Mouse (Mus musculus) limb, embryonic 13.5 days (tissue): ENCODE measurements around the gene Lmtk2. TPM values are rescaled to one million over a fixed set of nuclear protein-coding genes. Genes with fewer than 3 reads are reported as not detected.

Experiments used
- ATAC-seq: fragments of 200-750 bp; cut with Nextera tagmentation; 2 replicates; pipeline ENCODE4 v1.8.0; 2017; ENCODE audit warnings: low read depth, moderate number of reproducible peaks, moderate TSS enrichment; ENCODE audit not compliant: low FRiP score
- H3K27ac ChIP-seq: fragments of 300-500 bp; sonication (generic); 2 replicates; pipeline ENCODE4 v1.5.1; 2015; ENCODE audit warnings: inconsistent platforms, mild to moderate bottlenecking, moderate library complexity
- H3K27me3 ChIP-seq: fragments of 300-500 bp; sonication (generic); 2 replicates; pipeline ENCODE4 v1.6.1; 2015; ENCODE audit warnings: mild to moderate bottlenecking, inconsistent platforms
- H3K36me3 ChIP-seq: fragments of 300-500 bp; sonication (generic); 2 replicates; pipeline ENCODE4 v1.6.1; 2015; ENCODE audit warnings: inconsistent platforms, mild to moderate bottlenecking, moderate library complexity
- H3K4me1 ChIP-seq: fragments of 300-500 bp; sonication (generic); 2 replicates; pipeline ENCODE4 v1.6.1; 2015; ENCODE audit warnings: inconsistent platforms
- H3K4me2 ChIP-seq: fragments of 300-500 bp; sonication (generic); replicated peaks from 2 replicates; pipeline ENCODE4 v1.6.1; 2015; ENCODE audit warnings: inconsistent platforms, mild to moderate bottlenecking, moderate library complexity
- H3K4me3 ChIP-seq: fragments of 300-500 bp; sonication (generic); 2 replicates; pipeline ENCODE4 v1.5.1; 2015; ENCODE audit warnings: moderate library complexity, mild to moderate bottlenecking, inconsistent platforms
- H3K9ac ChIP-seq: fragments of 300-500 bp; sonication (generic); 2 replicates; pipeline ENCODE4 v1.6.1; 2015; ENCODE audit warnings: mild to moderate bottlenecking, inconsistent platforms
- H3K9me3 ChIP-seq: fragments of 300-500 bp; sonication (generic); 2 replicates; pipeline ENCODE4 v1.6.1; 2016; ENCODE audit warnings: inconsistent platforms
- WGBS: fragments of 180-500 bp; shearing (Covaris S2); methylation state at CpG from one replicate; pipeline ENCODE4 v1.1.7; 2015; 5-methylcytosine and 5-hydroxymethylcytosine counted together
- polyA plus RNA-seq: library from polyadenylated mRNA; unstranded; fragments of >200 nt; fragmentation: Nextera tagmentation; extraction: Ambion mirVana; gene quantifications from 2 replicates; pipeline ENCODE4 v1.2.1, GENCODE M21; 2015

The Lmtk2 gene
- polyA plus RNA-seq, 1 experiment from 2014 or later: 3.8 TPM

DNA sequence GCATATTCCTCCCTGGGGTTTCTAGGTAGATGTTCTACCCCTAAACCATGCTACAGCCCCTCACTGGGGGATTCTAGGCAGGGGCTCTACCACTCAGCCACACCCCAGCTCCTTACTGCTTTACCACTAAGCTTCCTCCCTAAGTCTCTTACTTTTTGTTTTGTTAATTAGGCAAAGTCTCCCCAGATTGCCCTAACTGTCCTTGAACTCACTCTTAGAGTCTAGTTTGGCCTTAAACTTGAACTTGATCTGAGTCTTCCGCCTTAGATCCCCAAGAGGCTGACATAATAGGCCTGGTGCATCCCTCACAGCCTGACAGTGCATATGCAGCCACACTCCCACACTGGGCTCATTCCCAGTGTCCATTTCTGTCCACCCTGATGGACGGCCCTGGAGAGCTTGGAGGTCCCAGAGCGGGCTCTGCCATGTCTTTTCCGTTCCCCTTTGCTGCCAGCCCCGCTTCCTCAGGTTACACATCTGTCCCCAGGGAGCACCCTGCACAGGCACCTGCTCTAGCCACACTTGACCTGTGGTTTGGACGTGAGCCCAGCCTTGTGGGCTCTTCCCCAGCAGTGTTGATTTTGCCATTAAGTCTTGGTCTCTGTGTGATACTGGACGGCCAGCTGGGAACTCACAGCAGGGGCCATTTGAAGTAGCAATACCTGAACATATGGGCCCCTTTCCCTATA lies 83.6 kb downstream of the Lmtk2 start:
- Histone ChIP-seq H3K27me3 (no peaks in the 10 kb centered on the region), H3K4me2 (no peak overlapping the region), H3K9ac (no peak overlapping the region), H3K36me3 (peaks cover 42% of the 10 kb centered on the region), H3K9me3 (no peaks in the 10 kb centered on the region), H3K4me1 (peaks cover 15% of the 10 kb centered on the region; the same call in 1 of the 2 replicates), H3K27ac (no peak overlapping the region), H3K4me3 (no peak overlapping the region)
- WGBS: 58% methylated on average over 7 of the region's 7 CpGs
- no peak for ATAC-seq

DNA sequence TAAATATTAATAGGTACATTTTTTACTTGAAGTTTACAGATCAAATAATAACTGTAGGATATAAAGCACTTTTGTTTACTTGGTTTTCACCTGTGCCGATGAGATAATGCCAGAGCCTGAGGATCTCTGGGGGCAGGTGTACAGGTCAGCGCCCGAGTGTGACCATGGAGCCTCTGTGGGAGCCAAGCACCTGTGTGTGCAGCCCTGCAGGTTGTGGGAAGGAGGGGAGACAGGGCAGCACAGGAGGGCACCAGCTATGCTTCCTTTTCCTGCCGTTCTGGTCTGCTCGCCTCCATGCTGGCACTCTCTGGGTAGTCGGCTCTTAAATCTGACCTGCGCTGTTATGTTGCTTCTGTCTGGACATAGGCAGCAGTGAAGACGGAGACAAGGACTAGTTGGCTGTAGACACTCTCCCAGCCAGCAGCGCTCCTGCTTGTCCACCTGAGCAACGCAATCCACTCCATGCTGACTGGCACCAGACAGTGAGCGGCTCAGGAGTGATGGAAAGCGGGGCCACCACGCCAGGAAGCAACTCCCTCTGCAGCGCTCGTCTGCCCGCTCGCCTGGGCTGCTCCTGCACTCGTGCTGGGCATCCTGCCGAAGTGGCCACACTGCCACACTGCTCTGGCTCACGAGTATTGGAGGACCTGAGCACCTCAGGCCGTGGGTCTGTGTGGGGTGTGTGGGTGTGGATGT lies 84.3 kb downstream of the Lmtk2 start:
- WGBS: 90% methylated on average over 21 of the region's 21 CpGs
- Histone ChIP-seq H3K4me1 (peaks cover 18% of the 10 kb centered on the region), H3K4me2 (no peak overlapping the region), H3K4me3 (no peak overlapping the region), H3K36me3 (peaks cover 35% of the 10 kb centered on the region), H3K27me3 (no peaks in the 10 kb centered on the region), H3K27ac (no peak overlapping the region), H3K9me3 (no peaks in the 10 kb centered on the region), H3K9ac (no peak overlapping the region)
- ATAC-seq: no peak

- H3K4me2 ChIP-seq: no peak overlapping the region
- no peak overlapping the region for H3K9ac ChIP-seq
- 76% methylated on average over 6 of the region's 6 CpGs for WGBS
- peaks cover 6% of the 10 kb centered on the region; the same call in 1 of the 2 replicates for H3K27me3 ChIP-seq
- no peak overlapping the region for H3K27ac ChIP-seq
- peaks cover 23% of the 10 kb centered on the region for H3K4me1 ChIP-seq
- peaks cover 18% of the 10 kb centered on the region for H3K36me3 ChIP-seq
- no peak overlapping the region for H3K4me3 ChIP-seq
- no peaks in the 10 kb centered on the region for H3K9me3 ChIP-seq
- ATAC-seq: no peak
Measured at GRCm38 (mm10) chr5:144188422-144188821, 88.2 kb downstream of the Lmtk2 start.

DNA sequence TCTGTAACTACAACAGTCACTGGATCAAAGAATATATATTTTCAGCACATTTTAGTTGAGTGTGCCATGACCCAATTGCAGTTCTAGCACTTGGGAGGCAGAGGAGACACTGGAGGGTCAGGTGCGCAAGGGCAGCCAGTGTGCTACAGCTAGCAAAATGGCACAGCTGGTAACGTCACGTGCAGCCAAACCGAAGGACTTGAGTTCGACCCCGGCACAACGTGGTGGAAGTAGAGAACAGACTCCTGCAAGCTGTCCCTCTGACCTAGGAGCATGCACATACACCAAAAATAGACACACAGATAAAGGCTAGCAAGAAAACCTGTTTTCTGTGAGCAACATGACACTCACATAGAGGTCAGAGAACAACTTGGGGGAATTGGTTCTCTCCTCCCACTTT lies 89.1 kb downstream of the Lmtk2 start:
- 75% methylated on average over 7 of the region's 7 CpGs for WGBS
- no peaks in the 10 kb centered on the region for H3K9me3 ChIP-seq
- H3K27ac ChIP-seq: no peak overlapping the region
- peak overlapping the region; percentile 67; the same call in 1 of the 2 replicates for H3K4me2 ChIP-seq
- peaks cover 18% of the 10 kb centered on the region for H3K4me1 ChIP-seq
- H3K9ac ChIP-seq: no peak overlapping the region
- H3K36me3 ChIP-seq: peaks cover 17% of the 10 kb centered on the region
- peaks cover 6% of the 10 kb centered on the region; the same call in 1 of the 2 replicates for H3K27me3 ChIP-seq
- no peak for ATAC-seq
- H3K4me3 ChIP-seq: no peak overlapping the region

DNA sequence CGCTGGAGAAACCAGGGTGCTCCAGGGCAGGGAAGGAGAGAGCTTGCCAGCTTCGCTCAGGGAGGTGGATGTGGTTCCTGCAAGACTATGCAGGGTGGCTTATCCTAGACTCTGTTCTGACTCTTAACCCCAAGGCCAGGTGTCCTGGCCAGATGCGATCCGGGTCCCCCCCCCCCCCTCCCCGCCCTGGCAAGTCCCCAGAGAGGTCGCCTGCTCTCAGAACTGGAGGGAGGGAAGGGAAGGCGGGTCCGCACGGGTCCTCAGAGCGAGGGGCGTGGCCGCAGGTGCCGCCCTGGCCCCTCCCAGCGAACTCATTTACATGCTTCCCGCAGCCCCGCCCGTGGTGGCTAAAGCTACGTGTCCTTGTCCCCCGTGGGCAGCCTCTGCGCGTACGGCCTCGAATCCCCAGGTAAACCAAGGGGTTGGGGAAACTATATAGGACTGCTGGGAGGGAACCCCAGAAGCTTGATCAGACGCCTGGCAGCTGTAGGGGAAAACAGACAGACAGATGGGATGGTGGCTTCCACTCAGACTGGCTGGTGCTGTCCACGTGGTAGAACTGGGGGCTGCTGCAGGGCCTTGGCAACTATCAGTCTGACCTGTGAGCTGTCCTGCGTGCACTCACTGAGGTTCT lies 89.8 kb downstream of the Lmtk2 start, which contains the start of gene Bhlha15:
Gene Bhlha15, plus strand, starts transcription at position 337 of the 634 bp plus-strand sequence.
- ATAC-seq: no peak
- peaks cover 18% of the 10 kb centered on the region for H3K4me1 ChIP-seq
- H3K36me3 ChIP-seq: peaks cover 13% of the 10 kb centered on the region
- WGBS: 6% methylated on average over 19 of the region's 26 CpGs
- H3K27me3 ChIP-seq: peaks cover 6% of the 10 kb centered on the region; the same call in 1 of the 2 replicates
- 0 out of 2 replicates have a peak within 1 kb of the TSS, but pooled peaks have one; percentile 43 for H3K9ac ChIP-seq
- no peak within 1 kb of the TSS for H3K27ac ChIP-seq
- H3K4me3 ChIP-seq: peak within 1 kb of the TSS; percentile 34
- H3K4me2 ChIP-seq: peak within 1 kb of the TSS; percentile 67
- H3K9me3 ChIP-seq: no peaks in the 10 kb centered on the region

DNA sequence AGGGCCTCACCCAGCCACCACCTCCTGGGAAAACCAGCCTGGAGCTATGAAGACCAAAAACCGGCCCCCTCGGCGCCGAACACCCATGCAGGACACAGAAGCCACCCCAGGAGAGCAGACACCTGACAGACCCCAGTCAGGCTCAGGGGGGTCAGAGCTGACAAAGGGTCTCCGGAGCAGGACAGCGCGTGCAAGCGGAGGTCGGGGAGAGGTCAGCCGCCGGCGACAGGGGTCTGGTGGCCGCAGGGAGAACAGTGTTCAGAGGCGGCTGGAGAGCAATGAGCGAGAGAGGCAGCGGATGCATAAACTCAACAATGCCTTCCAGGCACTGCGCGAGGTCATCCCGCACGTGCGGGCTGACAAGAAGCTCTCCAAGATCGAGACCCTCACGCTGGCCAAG lies 90.8 kb downstream of the Lmtk2 start:
- peaks cover 20% of the 10 kb centered on the region for H3K4me1 ChIP-seq
- no peak overlapping the region for H3K4me3 ChIP-seq
- no peak overlapping the region for H3K27ac ChIP-seq
- no peak for ATAC-seq
- no peak overlapping the region for H3K9ac ChIP-seq
- H3K4me2 ChIP-seq: no peak overlapping the region
- peaks cover 6% of the 10 kb centered on the region; the same call in 1 of the 2 replicates for H3K27me3 ChIP-seq
- 48% methylated on average over 23 of the region's 23 CpGs for WGBS
- H3K9me3 ChIP-seq: no peaks in the 10 kb centered on the region
- peaks cover 4% of the 10 kb centered on the region; the same call in 1 of the 2 replicates for H3K36me3 ChIP-seq

- no peak for ATAC-seq
- WGBS: 82% methylated on average over 6 of the region's 6 CpGs
- Histone ChIP-seq H3K9me3 (no peaks in the 10 kb centered on the region), H3K9ac (no peak overlapping the region), H3K27ac (no peak overlapping the region), H3K4me1 (peaks cover 24% of the 10 kb centered on the region), H3K4me2 (no peak overlapping the region), H3K4me3 (no peak overlapping the region), H3K36me3 (0 out of 2 replicates have a peak, but pooled peaks cover 3% of the 10 kb centered on the region), H3K27me3 (peaks cover 6% of the 10 kb centered on the region; the same call in 1 of the 2 replicates)
Measured at GRCm38 (mm10) chr5:144192673-144193072, 92.4 kb downstream of the Lmtk2 start.

DNA sequence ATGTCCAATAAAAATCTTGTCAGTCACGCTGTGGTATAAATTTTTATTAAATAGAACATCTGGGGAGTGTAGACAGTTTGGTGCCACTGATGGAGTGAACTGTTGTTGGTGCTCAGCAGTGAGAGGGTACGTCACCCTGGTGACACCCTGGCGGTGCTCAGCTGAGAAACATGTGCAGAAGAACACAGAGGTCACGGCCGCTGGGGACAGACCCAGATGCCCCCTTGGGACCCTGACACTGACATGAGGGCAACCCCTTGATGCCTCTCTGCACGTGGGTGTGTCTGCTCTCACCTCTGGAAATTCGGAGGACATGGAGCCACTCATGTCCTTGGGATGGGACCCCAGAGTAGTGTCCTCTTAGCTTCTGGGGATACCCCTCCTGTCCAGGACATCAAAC lies 94.2 kb downstream of the Lmtk2 start:
- no peak for ATAC-seq
- H3K4me1 ChIP-seq: peaks cover 22% of the 10 kb centered on the region
- H3K9me3 ChIP-seq: no peaks in the 10 kb centered on the region
- H3K36me3 ChIP-seq: peaks cover 11% of the 10 kb centered on the region; the same call in 1 of the 2 replicates
- H3K4me3 ChIP-seq: no peak overlapping the region
- H3K4me2 ChIP-seq: no peak overlapping the region
- peaks cover 6% of the 10 kb centered on the region; the same call in 1 of the 2 replicates for H3K27me3 ChIP-seq
- no peak overlapping the region for H3K27ac ChIP-seq
- H3K9ac ChIP-seq: no peak overlapping the region
- 81% methylated on average over 7 of the region's 7 CpGs for WGBS

GRCm38 (mm10) chr5:144195567-144195966 lies 95.3 kb downstream of the Lmtk2 start:
- Histone ChIP-seq H3K4me2 (no peak overlapping the region), H3K27me3 (peaks cover 4% of the 10 kb centered on the region; the same call in 1 of the 2 replicates), H3K9me3 (no peaks in the 10 kb centered on the region), H3K27ac (no peak overlapping the region), H3K36me3 (peaks cover 15% of the 10 kb centered on the region; the same call in 1 of the 2 replicates), H3K4me1 (peaks cover 11% of the 10 kb centered on the region; the same call in 1 of the 2 replicates), H3K4me3 (no peak overlapping the region), H3K9ac (no peak overlapping the region)
- WGBS: 83% methylated on average over 8 of the region's 8 CpGs
- ATAC-seq: no peak

GRCm38 (mm10) chr5:144200616-144201015 lies 100.4 kb downstream of the Lmtk2 start:
- Histone ChIP-seq H3K9me3 (0 out of 2 replicates have a peak, but pooled peaks cover 7% of the 10 kb centered on the region), H3K36me3 (peaks cover 60% of the 10 kb centered on the region), H3K4me2 (no peak overlapping the region), H3K9ac (no peak overlapping the region), H3K27ac (no peak overlapping the region), H3K4me3 (no peak overlapping the region), H3K27me3 (no peaks in the 10 kb centered on the region), H3K4me1 (0 out of 2 replicates have a peak, but pooled peaks cover 6% of the 10 kb centered on the region)
- no peak for ATAC-seq
- 85% methylated on average over 11 of the region's 11 CpGs for WGBS

- no peak for ATAC-seq
Measured at GRCm38 (mm10) chr5:144202430-144202829, 102.2 kb downstream of the Lmtk2 start.

More at GRCm38 (mm10) chr5:144202430-144202829, 102.2 kb downstream of the Lmtk2 start:
- H3K9me3 ChIP-seq: 0 out of 2 replicates have a peak, but pooled peaks cover 7% of the 10 kb centered on the region
- 93% methylated on average over 6 of the region's 6 CpGs for WGBS
- peaks cover 77% of the 10 kb centered on the region for H3K36me3 ChIP-seq
- H3K4me1 ChIP-seq: no peaks in the 10 kb centered on the region
- H3K27me3 ChIP-seq: no peaks in the 10 kb centered on the region
- no peak overlapping the region for H3K27ac ChIP-seq
- no peak overlapping the region for H3K4me3 ChIP-seq
- H3K4me2 ChIP-seq: no peak overlapping the region
- no peak overlapping the region for H3K9ac ChIP-seq
